In the genomic region with DNA sequence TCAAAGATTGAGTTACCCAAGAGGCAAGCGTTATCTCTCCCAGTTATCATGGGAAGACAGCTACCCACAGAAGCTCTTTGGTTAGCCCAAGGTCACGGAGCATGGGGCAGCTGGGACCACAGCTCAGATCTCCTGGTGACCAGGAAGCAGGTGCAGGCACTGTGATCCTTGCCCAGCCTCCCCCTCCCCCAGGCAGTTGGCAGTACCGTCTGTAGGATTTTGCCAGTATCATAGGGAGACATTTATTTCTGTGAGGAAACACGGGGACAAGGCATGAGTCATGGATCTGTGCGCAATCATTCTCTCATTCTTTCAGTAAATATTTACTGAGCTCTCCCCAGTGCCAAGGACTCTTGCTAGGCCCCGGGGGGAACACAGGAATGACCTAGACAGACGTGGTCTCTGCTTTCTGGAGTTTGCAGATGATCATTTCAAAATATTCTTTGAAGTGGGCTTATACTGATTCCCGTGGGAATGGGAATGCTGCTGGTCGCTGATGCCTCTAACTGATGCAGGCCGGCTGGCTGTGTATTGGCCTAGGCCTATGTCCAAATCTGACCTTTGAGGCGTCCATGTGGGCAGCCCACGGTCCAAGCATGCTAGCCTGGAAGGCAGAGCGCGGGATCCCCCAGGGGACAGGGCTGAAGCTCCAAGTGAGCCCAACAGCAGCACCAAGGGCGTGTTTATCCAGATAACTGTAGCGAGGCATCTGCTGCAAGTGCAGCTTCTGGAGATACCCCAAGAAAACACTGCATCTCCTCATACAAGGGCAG, we compare ENCODE assay signal across 8 mouse cellular contexts. TPM values are rescaled to one million over a fixed set of nuclear protein-coding genes. Genes with fewer than 3 reads are reported as not detected.
DNase-seq lines count a peak whose midpoint lies in the region; ATAC-seq and TF ChIP-seq lines count a peak whose summit lies in the region.

No protein-coding gene starts in this region.

- 60% methylated on average over 16 of the region's 16 CpGs for WGBS in heart, postnatal 0 days
- whole genome bisulfite sequencing in macrophage (ENCODE audit: missing documents): 63% methylated on average over 16 of the region's 16 CpGs

- TF ChIP-seq CTCF in heart, postnatal 0 days (IDR thresholded peaks at IDR 0.05; ENCODE audit: low read depth): no peak

- H3K4me1 ChIP-seq in heart, postnatal 0 days (ENCODE audit: control insufficient read depth, insufficient read depth): 0 out of 2 replicates have a peak, but pooled peaks cover 10% of the 10 kb centered on the region

- no peak overlapping the region for H3K4me2 ChIP-seq in heart, postnatal 0 days (ENCODE audit: low read depth, low read length)

- ATAC-seq in heart, postnatal 0 days (ENCODE audit: insufficient read depth, low read depth): peak; percentile 53

- H3K27ac ChIP-seq in heart, postnatal 0 days (ENCODE audit: low read depth): 0 out of 2 replicates have a peak overlapping the region, but pooled peaks have one; percentile 8
- peak overlapping the region; percentile 62 for H3K27ac ChIP-seq in macrophage

- no peaks in the 10 kb centered on the region for H3K27me3 ChIP-seq in heart, postnatal 0 days (ENCODE audit: control insufficient read depth, insufficient read depth, low read length)

- peaks cover 6% of the 10 kb centered on the region; the same call in 1 of the 2 replicates for H3K36me3 ChIP-seq in heart, postnatal 0 days (replicated peaks; ENCODE audit: control insufficient read depth, insufficient read depth, low read length)
- H3K36me3 ChIP-seq in macrophage (ENCODE audit: inconsistent target): no peaks in the 10 kb centered on the region

- no peak for TF ChIP-seq EP300 in heart, postnatal 0 days (IDR thresholded peaks at IDR 0.05; ENCODE audit: low read depth)

- H3K79me2 ChIP-seq in macrophage (ENCODE audit: inconsistent target): no peaks in the 10 kb centered on the region

- no peak overlapping the region for H3K4me3 ChIP-seq in heart, postnatal 0 days (ENCODE audit: low read depth, low read length)
- H3K4me3 ChIP-seq in macrophage (ENCODE audit: inconsistent target): no peak overlapping the region

- H3K9me3 ChIP-seq in heart, postnatal 0 days (replicated peaks; ENCODE audit: control insufficient read depth, low read length): peaks cover 11% of the 10 kb centered on the region

- H3K9ac ChIP-seq in heart, postnatal 0 days (replicated peaks; ENCODE audit: low read depth, low read length): no peak overlapping the region

- peak; percentile 30 for DNase-seq in spleen, adult 12 weeks (ENCODE audit: low spot score)
- DNase-seq in spleen, postnatal 36 days (ENCODE audit: low spot score in 2 of 2): no peak
- peak; percentile 72 for DNase-seq in cerebellum, adult 8-10 months
- DNase-seq in heart, postnatal 0 days (ENCODE audit: low spot score): peak; percentile 31
- DNase-seq in layer of hippocampus, adult 9-11 months: peak; percentile 55
- peak; percentile 39 for DNase-seq in yolk sac, embryonic 10.5 days (ENCODE audit: low spot score)
- DNase-seq in T-cell, adult 2 months (ENCODE audit: low spot score): no peak

RNA-seq across cellular contexts. Expression of a gene that starts 59.1 kb away (rescaled TPM):
- total RNA-seq in heart, postnatal 0 days (2014; rRNA removed; ENCODE audit: low replicate concordance): 19.8 and 21.8 TPM in 2 replicates
- 7.6 and 7.8 TPM in 2 replicates for polyA plus RNA-seq in heart, postnatal 0 days (2015; fragmentation: Nextera tagmentation; extraction: Ambion mirVana)
- 100 to 1,000 TPM in 5 of 26 experiments, 10 to 100 TPM in 21; 20.5 to 186 (median 43.9) TPM for total RNA-seq in macrophage (2018; cell fraction: chromatin; rRNA removed)
- total RNA-seq in macrophage (2018; cell fraction: cytosol; rRNA removed): 100 to 1,000 TPM in 1 of 26 experiments, 10 to 100 TPM in 25; 23.9 to 110 (median 47.2) TPM
- 100 to 1,000 TPM in 5 of 26 experiments, 10 to 100 TPM in 21; 44.0 to 183 (median 73.9) TPM for total RNA-seq in macrophage (2018; cell fraction: nucleus; rRNA removed)
- polyA plus RNA-seq in macrophage (2018): 31.9 to 48.4 TPM (median 37.0 TPM) in 3 replicates

Comparison
In these comparisons a context has a peak if more than half of its experiments do, and no peak if none do; other contexts are left out.
1. DNase-seq: peak in spleen, adult 12 weeks (single experiment), cerebellum, adult 8-10 months (single experiment), heart, postnatal 0 days (single experiment), layer of hippocampus, adult 9-11 months (single experiment) and yolk sac, embryonic 10.5 days (single experiment); none in spleen, postnatal 36 days (0 of 2) and T-cell, adult 2 months (single experiment).